Mouse (Mus musculus) G1E-ER4 (cell line): ENCODE data around the gene Timp3. TPM values are rescaled to one million over a fixed set of nuclear protein-coding genes. Genes with fewer than 3 reads are reported as not detected.

ENCODE experiments used
- GATA1 ChIP-seq: IDR thresholded peaks from one replicate; pipeline ENCODE4 v1.8.0; 2012; ENCODE audit warnings: low read length, inconsistent platforms
- polyA plus RNA-seq: library from polyadenylated mRNA; stranded (reverse); fragments of >175 nt; gene quantifications from 2 replicates; pipeline ENCODE4 v1.2.3, GENCODE M21; 2012

Timp3 gene
- polyA plus RNA-seq, 1 experiment, result 0.76 TPM

- TF ChIP-seq GATA1, result no peak
Observed at GRCm38 (mm10) chr10:86290109-86290771, 9.9 kb upstream of the Timp3 start.

- no peak for TF ChIP-seq GATA1
Observed at GRCm38 (mm10) chr10:86293880-86294279, 6.3 kb upstream of the Timp3 start.

- no peak for TF ChIP-seq GATA1
Observed at GRCm38 (mm10) chr10:86294599-86295365, 5.4 kb upstream of the Timp3 start.

GRCm38 (mm10) chr10:86295454-86296098 lies 4.6 kb upstream of the Timp3 start:
- no peak for TF ChIP-seq GATA1

GRCm38 (mm10) chr10:86296111-86296510 lies 4.1 kb upstream of the Timp3 start:
- no peak for TF ChIP-seq GATA1

- no peak for TF ChIP-seq GATA1
Observed at GRCm38 (mm10) chr10:86297307-86297706, 2.9 kb upstream of the Timp3 start.

- TF ChIP-seq GATA1, result no peak
Observed at GRCm38 (mm10) chr10:86298326-86298725, 1.8 kb upstream of the Timp3 start.

GRCm38 (mm10) chr10:86299795-86300194 lies 377 bp upstream of the Timp3 start:
- no peak for TF ChIP-seq GATA1

- no peak for TF ChIP-seq GATA1
Observed at GRCm38 (mm10) chr10:86301117-86301490, 932 bp downstream of the Timp3 start.

GRCm38 (mm10) chr10:86301593-86302317 lies 1.6 kb downstream of the Timp3 start:
- no peak for TF ChIP-seq GATA1

GRCm38 (mm10) chr10:86302318-86302648 lies 2.1 kb downstream of the Timp3 start:
- TF ChIP-seq GATA1, result no peak

- no peak for TF ChIP-seq GATA1
Observed at GRCm38 (mm10) chr10:86302761-86303494, 2.8 kb downstream of the Timp3 start.

GRCm38 (mm10) chr10:86303495-86303876 lies 3.3 kb downstream of the Timp3 start:
- TF ChIP-seq GATA1, result no peak

GRCm38 (mm10) chr10:86304583-86304982 lies 4.4 kb downstream of the Timp3 start:
- TF ChIP-seq GATA1, result no peak

- TF ChIP-seq GATA1, result no peak
Observed at GRCm38 (mm10) chr10:86307235-86307634, 7.1 kb downstream of the Timp3 start.
